Mouse (Mus musculus): Measurements from ENCODE around the gene Wdr59.

DNA sequence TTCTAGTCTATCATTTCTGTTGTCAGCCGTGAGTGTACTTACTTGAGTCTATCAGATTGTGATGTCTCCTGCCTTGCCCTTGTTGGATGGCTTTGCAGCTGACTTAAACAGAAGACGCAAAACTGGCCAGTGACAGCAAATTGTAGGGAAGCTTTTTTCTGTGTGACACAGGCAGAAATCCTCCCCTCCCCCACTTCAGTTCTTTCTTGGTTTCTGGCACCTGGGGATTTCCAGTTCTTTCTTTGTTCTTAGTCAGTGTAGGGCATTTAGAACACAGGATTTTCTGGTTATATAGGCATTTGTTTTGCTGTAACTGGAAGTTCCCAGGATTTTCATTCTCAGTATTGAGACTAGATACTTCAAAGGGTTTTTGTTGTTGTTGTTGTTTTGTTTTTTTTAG is 48.5 kb upstream of the Wdr59 start:
- TF ChIP-seq CTCF (IDR thresholded peaks at IDR 0.05; ENCODE audit: insufficient read depth, low read depth, low read length) (no peak), POLR2A (IDR thresholded peaks at IDR 0.05; ENCODE audit: insufficient read depth, low read depth, low read length) (no peak)
